Mouse (Mus musculus) olfactory bulb, adult 2 months (tissue): Measurements from ENCODE around the gene Map3k6.

Experiments used
- CTCF ChIP-seq: fragments of 200-500 bp; IDR thresholded peaks from 2 replicates; pipeline ENCODE4 v1.5.1; 2012; ENCODE audit warnings: low read depth, mild to moderate bottlenecking, low read length, moderate library complexity; ENCODE audit not compliant: insufficient read depth
- POLR2A ChIP-seq: fragments of 200-500 bp; IDR thresholded peaks from 2 replicates; pipeline ENCODE4 v1.6.1; 2012; ENCODE audit warnings: mild to moderate bottlenecking, low read depth, low read length, moderate library complexity; ENCODE audit not compliant: insufficient read depth

GRCm38 (mm10) chr4:133202254-133202653 lies 38.4 kb upstream of the Map3k6 start:
- TF ChIP-seq CTCF: no peak
- TF ChIP-seq POLR2A: no peak
